Mouse (Mus musculus): Measurements from ENCODE around the gene Olfr971.
"Not testable (repeated sequence)": the region's sequence is repeated elsewhere in the genome, so short reads cannot be mapped to it uniquely, and the experiment has no call there.

Gene Olfr971

DNA sequence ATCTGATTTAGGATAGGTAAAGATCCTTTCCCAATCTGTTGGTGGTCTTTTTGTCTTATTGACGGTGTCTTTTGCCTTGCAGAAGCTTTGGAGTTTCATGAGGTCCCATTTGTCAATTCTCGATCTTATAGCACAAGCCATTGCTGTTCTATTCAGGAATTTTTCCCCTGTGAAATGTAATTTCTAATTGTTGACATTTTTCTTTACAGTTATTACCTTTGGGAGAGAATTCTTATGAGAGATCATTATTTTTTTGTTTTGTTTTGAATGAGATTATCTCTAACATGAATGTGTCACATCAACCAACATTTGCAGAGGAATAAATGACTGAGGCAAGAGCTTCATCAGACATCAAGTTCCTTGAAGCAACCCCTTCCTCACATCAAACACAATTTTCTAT is at the start of gene Olfr971:
Gene Olfr971 (plus strand): TSS at position 301 of the 400 bp plus-strand sequence.
- not testable (repeated sequence) for DNase-seq (ENCODE audit: low read depth, low spot score)

DNA sequence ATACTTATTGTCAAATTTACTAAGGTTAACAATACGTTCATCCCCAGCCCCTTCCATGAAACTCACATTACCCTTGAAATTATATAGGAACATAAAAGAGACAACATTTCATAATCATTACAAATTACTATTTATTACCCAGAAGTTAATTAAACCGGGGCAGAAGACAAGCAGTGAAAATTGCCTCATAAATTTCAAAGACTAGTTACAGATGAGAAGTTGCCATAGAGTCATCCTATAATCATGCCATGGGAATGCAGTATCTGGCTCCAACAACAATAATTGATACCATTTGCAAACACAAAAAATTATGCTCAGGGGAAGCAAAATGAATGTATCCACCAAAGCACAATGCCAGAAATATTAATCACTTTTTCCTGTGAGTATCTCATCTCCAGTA is 46.1 kb upstream of the Olfr971 start, which contains the start of gene Olfr969:
Gene Olfr969 (plus strand): TSS at position 388 of the 400 bp plus-strand sequence.
- no peak for DNase-seq (ENCODE audit: low read depth, low spot score)

DNA sequence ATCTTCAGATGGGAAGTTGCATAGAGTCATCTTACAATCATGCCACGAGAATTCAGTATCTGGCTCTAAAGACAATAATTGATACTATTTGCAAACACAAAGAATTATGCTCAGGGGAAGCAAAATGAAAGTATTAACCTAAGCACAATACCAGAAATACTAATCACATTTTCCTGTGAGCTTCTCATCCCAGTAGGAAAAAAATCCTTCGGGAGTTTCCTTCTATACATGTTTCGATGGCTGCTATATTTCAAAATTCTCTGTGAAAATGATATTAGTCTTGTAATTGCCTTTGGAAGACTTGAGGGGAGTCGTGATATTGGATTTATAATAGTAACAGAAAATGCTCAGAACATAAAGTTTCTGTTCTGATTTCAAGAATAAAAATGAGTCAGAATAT is 28.1 kb upstream of the Olfr971 start, which contains the start of gene Olfr970:
Gene Olfr970 (plus strand): TSS at position 301 of the 400 bp plus-strand sequence.
- no peak for DNase-seq (ENCODE audit: low read depth, low spot score)

DNA sequence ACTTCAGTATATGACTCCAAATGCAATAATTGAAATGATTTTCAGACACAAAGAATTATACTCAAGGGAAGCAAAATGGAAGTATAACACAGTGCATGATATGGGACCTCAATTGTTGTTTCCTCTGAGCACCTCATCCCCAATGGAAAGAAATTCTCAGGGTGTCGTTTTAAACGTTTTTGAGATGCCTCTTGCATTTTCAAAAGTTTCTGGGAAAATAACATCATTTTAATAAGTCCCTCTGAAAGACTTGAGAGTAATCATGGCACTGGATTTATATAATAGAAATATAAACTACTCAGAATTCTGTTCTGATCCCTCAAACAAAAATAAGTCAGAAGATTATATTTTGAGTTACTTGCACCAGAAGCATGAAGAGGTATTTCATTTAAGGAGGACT is 29.4 kb downstream of the Olfr971 start, which contains the start of gene Olfr972:
Gene Olfr972 (plus strand): TSS at position 301 of the 400 bp plus-strand sequence.
- no peak for DNase-seq (ENCODE audit: low read depth, low spot score)

DNA sequence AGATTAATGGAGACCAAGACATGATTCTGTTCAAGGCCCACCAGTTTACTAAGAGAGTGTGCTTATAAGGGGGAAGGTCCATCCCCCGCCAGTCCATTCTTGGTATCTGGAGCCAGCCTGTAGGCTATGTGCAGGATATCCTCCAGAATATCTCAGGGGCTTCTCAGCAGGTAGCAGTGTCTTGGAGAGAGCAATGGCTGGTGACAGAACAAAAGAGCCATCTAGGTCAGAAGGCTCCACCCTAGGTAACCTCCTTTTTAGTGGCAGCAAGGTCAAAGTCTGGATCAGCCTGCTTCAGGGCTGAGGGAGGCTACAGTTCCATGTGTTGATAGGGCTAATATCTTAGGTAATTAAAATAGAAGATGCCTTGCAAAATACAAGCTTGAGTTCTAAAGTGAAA is 35.3 kb downstream of the Olfr971 start:
- not testable (repeated sequence) for DNase-seq (ENCODE audit: low read depth, low spot score)

DNA sequence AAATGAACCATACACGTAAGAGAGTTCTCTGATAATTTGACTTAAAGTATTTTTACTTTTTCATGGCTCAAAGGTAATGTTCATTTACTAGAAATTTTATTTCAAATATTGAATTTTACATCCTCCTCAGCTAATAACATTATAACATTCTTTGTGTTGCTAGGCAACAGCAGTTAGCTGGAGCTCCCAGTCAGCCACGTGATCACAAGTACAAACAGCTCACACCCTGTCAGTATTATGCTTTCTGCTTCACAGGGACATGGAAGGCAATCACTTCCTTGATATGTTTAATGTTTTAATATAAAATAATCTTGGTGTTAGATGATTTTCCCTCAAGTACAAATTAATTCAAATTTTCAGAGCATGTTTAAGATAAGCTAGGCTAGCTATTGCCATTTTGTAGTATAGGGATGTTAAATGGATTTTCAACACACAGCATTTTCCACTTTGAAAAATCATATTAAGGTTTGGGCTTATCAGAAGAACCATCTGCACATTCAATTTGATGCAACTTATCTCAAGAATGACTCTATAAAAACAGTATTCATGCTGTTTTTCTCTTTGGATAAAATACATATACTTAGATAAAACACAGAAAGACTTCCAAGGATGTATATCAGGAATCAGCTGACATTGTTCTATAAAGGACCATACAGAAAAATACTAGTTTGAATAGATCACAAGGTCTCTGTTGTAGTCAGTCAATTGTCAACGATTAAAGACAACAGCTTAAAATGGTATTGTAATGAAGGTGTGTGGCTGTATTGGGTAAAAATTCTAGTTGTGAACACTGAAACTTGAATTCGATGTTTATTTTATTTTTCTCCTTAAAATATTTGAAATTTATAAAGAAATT is 41.1 kb downstream of the Olfr971 start:
- not testable (repeated sequence) for DNase-seq (ENCODE audit: low read depth, low spot score)
